Mouse (Mus musculus) brain, embryonic 14.5 days (tissue): ENCODE measurements around the gene Hsdl2.

Source experiments
- CTCF ChIP-seq: fragments of 200-500 bp; IDR thresholded peaks from 2 replicates; pipeline ENCODE4 v1.5.1; 2012; ENCODE audit warnings: inconsistent platforms, mild to moderate bottlenecking, moderate library complexity, borderline replicate concordance; ENCODE audit not compliant: insufficient read depth, insufficient read length; ENCODE audit errors: extremely low read depth
- POLR2A ChIP-seq: fragments of 200-500 bp; IDR thresholded peaks from 2 replicates; pipeline ENCODE4 v1.6.1; 2012; ENCODE audit warnings: mild to moderate bottlenecking, inconsistent platforms, borderline replicate concordance; ENCODE audit not compliant: poor library complexity, insufficient read depth, insufficient read length, severe bottlenecking; ENCODE audit errors: extremely low read depth

DNA sequence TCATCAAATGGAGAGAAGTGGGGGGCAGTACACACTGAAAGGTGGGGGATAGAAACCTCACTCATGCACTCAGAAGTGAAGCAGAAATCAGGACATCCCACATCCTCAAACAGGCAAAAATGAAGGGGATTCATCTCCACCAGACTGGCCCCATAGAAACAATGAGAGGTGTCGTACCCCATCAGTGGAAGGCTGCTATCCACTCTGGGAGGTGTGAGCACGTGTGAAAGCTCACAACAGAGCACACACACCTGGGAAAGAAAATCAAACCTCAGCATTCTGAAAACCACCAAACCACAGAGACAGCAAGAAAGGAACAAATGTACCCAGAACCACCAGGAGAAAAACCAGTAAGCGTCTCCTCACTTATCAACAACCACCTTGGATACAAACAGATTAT, 17.2 kb upstream of the Hsdl2 start:
- TF ChIP-seq CTCF (no peak), POLR2A (no peak)
